Comparison of ENCODE assay signal across 11 mouse cellular contexts in genomic region chr1:90227684-90228322, GRCm38 (mm10). TPM values are rescaled to one million over a fixed set of nuclear protein-coding genes. Genes with fewer than 3 reads are reported as not detected.
A peak's percentile ranks its signal among the peaks of the same experiment; 100 is the strongest.
DNase-seq lines count a peak whose midpoint lies in the region; ATAC-seq lines count a peak whose summit lies in the region.
"Had no signal": no experiment of that assay in that cellular context is flagged by ENCODE, and none has a peak within 500 bp of the region (broad histone marks: within the 10 kb centered on the region; RNA-seq: fewer than 3 reads in every experiment).

No protein-coding gene starts in this region.

- H3K27ac ChIP-seq in forebrain, embryonic 15.5 days (replicated peaks) = peak overlapping the region; percentile 14; the same call in 1 of the 2 replicates
- H3K27ac ChIP-seq in midbrain, embryonic 15.5 days = 0 out of 2 replicates have a peak overlapping the region, but pooled peaks have one; percentile 36

- H3K9ac ChIP-seq in forebrain, embryonic 15.5 days (replicated peaks) = no peak overlapping the region
- H3K9ac ChIP-seq in midbrain, embryonic 15.5 days = no peak overlapping the region
- H3K9ac ChIP-seq: limb, embryonic 12.5 days had no signal

- peak; percentile 63 for DNase-seq in kidney, postnatal 10 days
- no peak for DNase-seq in kidney, postnatal 14 days
- peak; percentile 53 for DNase-seq in embryo, embryonic 10.5 days (ENCODE audit: low spot score)
- DNase-seq in gastrocnemius, postnatal 10 days = no peak
- DNase-seq in gastrocnemius, postnatal 36 days = no peak
- DNase-seq: cerebellum, adult 9-11 months had no signal

- H3K4me2 ChIP-seq in forebrain, embryonic 15.5 days (replicated peaks) = no peak overlapping the region
- H3K4me2 ChIP-seq in midbrain, embryonic 15.5 days = no peak overlapping the region
- H3K4me2 ChIP-seq: limb, embryonic 12.5 days had no signal

- ATAC-seq in forebrain, embryonic 15.5 days (replicated peaks) = peak; percentile 51
- peak; percentile 24; the same call in 1 of the 2 replicates for ATAC-seq in midbrain, embryonic 15.5 days (replicated peaks)
- ATAC-seq in megakaryocyte, adult 5-6 weeks (ENCODE audit: poor library complexity, severe bottlenecking) = no peak

- H3K36me3 ChIP-seq in forebrain, embryonic 15.5 days = no peaks in the 10 kb centered on the region
- no peaks in the 10 kb centered on the region for H3K36me3 ChIP-seq in midbrain, embryonic 15.5 days (replicated peaks)
- H3K36me3 ChIP-seq: limb, embryonic 12.5 days had no signal

- WGBS in forebrain, embryonic 15.5 days = 13% methylated on average over 12 of the region's 12 CpGs
- 26% methylated on average over 12 of the region's 12 CpGs for WGBS in midbrain, embryonic 15.5 days

- intact Hi-C loops in gastrocnemius, postnatal 36 days (cut with DNase I) = no loop called here

- H3K9me3 ChIP-seq in forebrain, embryonic 15.5 days = no peaks in the 10 kb centered on the region
- H3K9me3 ChIP-seq in midbrain, embryonic 15.5 days = no peaks in the 10 kb centered on the region
- H3K9me3 ChIP-seq: limb, embryonic 12.5 days had no signal

- H3K27me3 ChIP-seq in forebrain, embryonic 15.5 days = no peaks in the 10 kb centered on the region
- no peaks in the 10 kb centered on the region for H3K27me3 ChIP-seq in midbrain, embryonic 15.5 days (replicated peaks)

- no peak overlapping the region for H3K4me3 ChIP-seq in forebrain, embryonic 15.5 days
- H3K4me3 ChIP-seq in midbrain, embryonic 15.5 days = no peak overlapping the region
- H3K4me3 ChIP-seq: limb, embryonic 12.5 days had no signal

- H3K4me1 ChIP-seq in forebrain, embryonic 15.5 days = peaks cover 27% of the 10 kb centered on the region
- peaks cover 25% of the 10 kb centered on the region for H3K4me1 ChIP-seq in midbrain, embryonic 15.5 days

RNA-seq across cellular contexts. Expression of gene Ackr3, which starts 24.0 kb away (rescaled TPM):
- polyA plus RNA-seq in forebrain, embryonic 15.5 days (2015; fragmentation: Nextera tagmentation; extraction: Ambion mirVana) = 23.7 and 23.8 TPM in 2 replicates
- polyA plus RNA-seq in midbrain, embryonic 15.5 days (2015; fragmentation: Nextera tagmentation; extraction: Ambion mirVana) = 11.3 and 11.4 TPM in 2 replicates
- not detected in 2 replicates for total RNA-seq in megakaryocyte, adult 5-6 weeks (2015)
- not detected in 2 replicates for total RNA-seq in megakaryocyte, adult 5-6 weeks (2017)
- total RNA-seq in gastrocnemius, postnatal 10 days (2021) = 10 to 100 TPM; 16.6 to 16.7 TPM
- total RNA-seq in gastrocnemius, postnatal 36 days (2021) = 10 to 100 TPM in 1 of 2 experiments, 1 to 10 TPM in 1; 9.9 to 13.4 TPM
- total RNA-seq: neutrophil, adult 5-6 weeks had no signal

Comparison
In these comparisons a context has a peak if more than half of its experiments do, and no peak if none do; other contexts are left out.
1. DNase-seq: peak in kidney, postnatal 10 days (single experiment) and embryo, embryonic 10.5 days (single experiment); none in kidney, postnatal 14 days (single experiment), gastrocnemius, postnatal 10 days (single experiment) and gastrocnemius, postnatal 36 days (0 of 2).
2. RNA of gene Ackr3, which starts 24.0 kb away (total RNA-seq): 16.6 to 16.7 TPM in gastrocnemius, postnatal 10 days and 9.9 to 13.4 TPM in gastrocnemius, postnatal 36 days; not detected in megakaryocyte, adult 5-6 weeks; every median in the first group is over 10 times any median in the second.